Mouse (Mus musculus) kidney, embryonic 15.5 days (tissue): ENCODE results near the gene Kcnma1. TPM values are rescaled to one million over a fixed set of nuclear protein-coding genes. Genes with fewer than 3 reads are reported as not detected.

Source experiments
- ATAC-seq: fragments of 200-750 bp; cut with Nextera tagmentation; replicated peaks from 2 replicates; pipeline ENCODE4 v1.8.0; 2017; ENCODE audit warnings: moderate TSS enrichment; ENCODE audit not compliant: low FRiP score
- H3K27ac ChIP-seq: fragments of 300-500 bp; sonication (generic); 2 replicates; pipeline ENCODE4 v1.5.1; 2015; ENCODE audit warnings: mild to moderate bottlenecking, inconsistent platforms
- H3K27me3 ChIP-seq: fragments of 300-500 bp; sonication (generic); 2 replicates; pipeline ENCODE4 v1.6.1; 2015; ENCODE audit warnings: inconsistent platforms
- H3K36me3 ChIP-seq: fragments of 300-500 bp; sonication (generic); 2 replicates; pipeline ENCODE4 v1.6.1; 2015; ENCODE audit warnings: inconsistent platforms
- H3K4me1 ChIP-seq: fragments of 300-500 bp; sonication (generic); 2 replicates; pipeline ENCODE4 v1.6.1; 2015; ENCODE audit warnings: inconsistent platforms
- H3K4me2 ChIP-seq: fragments of 300-500 bp; sonication (generic); 2 replicates; pipeline ENCODE4 v1.6.1; 2015; ENCODE audit warnings: moderate library complexity, mild to moderate bottlenecking, inconsistent platforms
- H3K4me3 ChIP-seq: fragments of 300-500 bp; sonication (generic); replicated peaks from 2 replicates; pipeline ENCODE4 v1.5.1; 2015; ENCODE audit warnings: mild to moderate bottlenecking, inconsistent platforms
- H3K9ac ChIP-seq: fragments of 300-500 bp; sonication (generic); 2 replicates; pipeline ENCODE4 v1.6.1; 2015; ENCODE audit warnings: mild to moderate bottlenecking, inconsistent platforms
- H3K9me3 ChIP-seq: fragments of 300-500 bp; sonication (generic); replicated peaks from 2 replicates; pipeline ENCODE4 v1.6.1; 2016; ENCODE audit warnings: inconsistent platforms
- whole genome bisulfite sequencing: fragments of 180-500 bp; shearing (Covaris S2); methylation state at CpG from one replicate; pipeline ENCODE4 v1.1.7; 2015; ENCODE audit warnings: mixed read lengths; 5-methylcytosine and 5-hydroxymethylcytosine counted together
- polyA plus RNA-seq: library from polyadenylated mRNA; unstranded; fragments of >200 nt; fragmentation: Nextera tagmentation; extraction: Ambion mirVana; gene quantifications from 2 replicates; pipeline ENCODE4 v1.2.1, GENCODE M21; 2015

Kcnma1 gene
- polyA plus RNA-seq, 1 experiment from 2014 or later, result 2.5 TPM

DNA sequence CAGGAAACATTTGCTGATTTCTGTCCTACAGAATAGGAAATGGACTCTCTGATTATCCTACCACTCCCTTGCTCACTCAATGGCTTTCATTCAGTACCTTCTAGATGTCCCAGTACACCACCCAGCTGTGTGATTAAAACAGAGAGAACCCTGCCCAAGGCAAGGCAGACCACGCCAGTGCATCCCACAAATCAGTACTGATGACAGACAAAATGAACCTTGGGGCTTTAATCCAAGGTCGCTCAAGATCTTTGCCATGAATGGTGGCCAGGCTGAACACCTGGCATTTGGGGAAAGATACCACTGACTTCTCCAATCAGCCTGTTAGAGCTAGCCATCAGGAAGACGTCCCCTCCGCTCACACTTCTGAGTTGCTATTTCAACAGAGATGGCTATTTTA, 440.2 kb downstream of the Kcnma1 start:
- H3K9ac ChIP-seq, result no peak overlapping the region
- H3K27ac ChIP-seq, result no peak overlapping the region
- H3K9me3 ChIP-seq, result no peaks in the 10 kb centered on the region
- no peaks in the 10 kb centered on the region for H3K36me3 ChIP-seq
- no peak overlapping the region for H3K4me3 ChIP-seq
- 78% methylated on average over 4 of the region's 4 CpGs for WGBS
- no peak for ATAC-seq
- H3K4me1 ChIP-seq, result no peaks in the 10 kb centered on the region
- H3K27me3 ChIP-seq, result peaks cover 13% of the 10 kb centered on the region
- H3K4me2 ChIP-seq, result no peak overlapping the region

DNA sequence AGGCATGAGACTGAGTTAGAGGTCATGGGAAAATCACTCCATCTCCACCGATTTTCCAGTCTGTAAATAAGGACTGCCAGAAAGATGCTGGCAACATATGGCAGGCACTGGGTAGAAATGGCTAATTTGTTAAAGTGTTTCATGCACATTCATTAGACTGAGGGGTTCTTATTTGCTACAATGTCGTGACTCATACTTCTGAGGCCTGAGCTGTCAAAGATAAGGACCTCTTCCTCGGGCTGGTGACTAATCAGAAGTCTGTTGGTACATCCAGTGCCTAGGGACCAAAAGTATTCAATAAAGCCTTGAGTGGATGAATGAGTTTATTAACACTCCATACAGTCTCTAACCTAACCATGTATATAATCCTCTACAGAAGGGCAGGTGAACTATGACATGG, 440.9 kb downstream of the Kcnma1 start:
- H3K27me3 ChIP-seq, result peaks cover 11% of the 10 kb centered on the region
- H3K36me3 ChIP-seq, result no peaks in the 10 kb centered on the region
- H3K4me1 ChIP-seq, result no peaks in the 10 kb centered on the region
- WGBS, result 64% methylated on average over 3 of the region's 3 CpGs
- H3K4me2 ChIP-seq, result no peak overlapping the region
- no peaks in the 10 kb centered on the region for H3K9me3 ChIP-seq
- H3K27ac ChIP-seq, result no peak overlapping the region
- no peak overlapping the region for H3K4me3 ChIP-seq
- no peak for ATAC-seq
- H3K9ac ChIP-seq, result no peak overlapping the region

DNA sequence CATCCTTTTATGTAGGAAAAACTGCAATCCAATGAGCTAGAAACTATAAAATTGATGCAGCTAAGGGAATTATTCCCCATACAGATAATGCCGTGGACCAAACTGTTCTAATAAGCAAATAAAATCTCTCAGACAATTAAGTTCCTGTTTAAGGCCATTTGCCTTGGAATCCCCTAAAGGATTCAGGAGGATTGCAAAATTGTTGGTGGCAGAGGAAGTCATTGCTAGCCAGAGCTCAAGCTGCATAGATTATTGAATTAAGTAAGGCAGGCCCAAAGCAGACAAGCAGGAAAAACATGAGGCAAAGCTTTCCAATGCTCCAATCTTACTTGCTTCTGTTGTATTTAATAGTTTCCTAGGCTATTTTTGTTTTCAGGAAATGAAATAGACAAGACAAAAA, 441.5 kb downstream of the Kcnma1 start:
- Histone ChIP-seq H3K36me3 (no peaks in the 10 kb centered on the region), H3K9me3 (no peaks in the 10 kb centered on the region), H3K4me3 (no peak overlapping the region), H3K27me3 (peaks cover 10% of the 10 kb centered on the region), H3K4me1 (no peaks in the 10 kb centered on the region), H3K4me2 (no peak overlapping the region), H3K27ac (no peak overlapping the region), H3K9ac (no peak overlapping the region)
- ATAC-seq, result no peak
- 65% methylated on average over 1 of the region's 1 CpGs for WGBS

DNA sequence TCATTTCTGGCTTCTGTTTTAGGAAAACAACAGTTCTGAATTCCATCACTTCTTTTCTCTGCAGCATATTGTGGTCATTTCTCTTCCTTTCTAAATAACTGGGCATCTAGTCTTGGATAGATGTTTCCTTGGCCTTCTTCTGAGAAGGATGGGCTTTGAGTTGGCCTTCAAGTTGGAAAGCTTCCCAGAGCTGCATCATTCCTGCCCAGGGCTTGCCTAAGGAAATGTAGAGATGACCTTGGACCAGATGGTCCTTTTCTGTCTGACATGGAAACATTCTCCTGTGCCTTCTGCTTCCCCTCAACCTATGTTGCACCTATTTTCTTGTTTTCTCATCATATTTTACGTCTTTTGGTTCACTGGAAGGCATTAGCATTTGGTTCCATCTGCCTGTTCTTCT, 444.0 kb downstream of the Kcnma1 start:
- WGBS, result 56% methylated on average over 1 of the region's 1 CpGs
- Histone ChIP-seq H3K4me3 (no peak overlapping the region), H3K9me3 (no peaks in the 10 kb centered on the region), H3K27ac (no peak overlapping the region), H3K4me2 (no peak overlapping the region), H3K9ac (no peak overlapping the region), H3K36me3 (no peaks in the 10 kb centered on the region), H3K27me3 (no peaks in the 10 kb centered on the region), H3K4me1 (peaks cover 3% of the 10 kb centered on the region; the same call in 1 of the 2 replicates)
- no peak for ATAC-seq

DNA sequence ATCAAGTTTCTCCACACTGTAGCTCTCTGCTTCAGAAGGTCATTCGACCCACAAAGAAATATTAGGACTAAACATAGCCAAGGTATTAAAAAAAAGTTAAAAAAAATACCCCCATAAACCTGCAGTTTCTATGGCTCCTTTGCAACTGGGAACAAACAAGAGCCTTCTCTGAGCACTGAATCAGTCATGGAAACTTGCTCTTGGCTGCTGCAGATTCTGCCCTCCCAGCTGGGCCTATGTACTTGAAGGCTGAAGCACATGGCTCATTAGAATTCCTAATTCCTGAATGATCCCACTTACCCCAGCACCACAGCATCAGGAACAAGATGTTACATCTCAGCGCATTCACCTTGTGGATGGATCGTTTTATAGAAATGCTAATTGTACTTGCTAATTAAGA, 448.4 kb downstream of the Kcnma1 start:
- no peaks in the 10 kb centered on the region for H3K36me3 ChIP-seq

DNA sequence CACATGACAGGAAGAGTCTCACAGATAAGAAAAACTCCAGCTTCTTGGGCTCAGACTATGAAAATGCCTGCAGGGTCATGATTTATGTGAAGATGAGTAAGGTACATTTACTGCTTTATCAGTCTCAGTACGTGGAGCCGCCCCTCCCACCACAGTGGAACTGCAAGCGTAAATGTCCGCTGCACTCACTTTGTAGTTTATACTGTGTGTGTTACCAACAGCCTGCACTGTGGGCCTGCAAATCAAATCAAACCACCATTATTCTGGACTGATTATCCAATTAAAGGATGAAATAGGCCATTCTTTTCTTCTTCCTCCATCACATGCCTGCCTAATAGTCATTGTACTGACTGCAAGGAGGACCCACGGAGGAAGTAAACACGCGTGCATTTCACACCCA, 449.8 kb downstream of the Kcnma1 start:
- no peak for ATAC-seq
- H3K4me3 ChIP-seq, result no peak overlapping the region
- H3K4me1 ChIP-seq, result peaks cover 17% of the 10 kb centered on the region
- H3K9me3 ChIP-seq, result no peaks in the 10 kb centered on the region
- H3K9ac ChIP-seq, result no peak overlapping the region
- no peak overlapping the region for H3K27ac ChIP-seq
- H3K4me2 ChIP-seq, result no peak overlapping the region
- 42% methylated on average over 7 of the region's 7 CpGs for WGBS
- no peaks in the 10 kb centered on the region for H3K27me3 ChIP-seq
- H3K36me3 ChIP-seq, result no peaks in the 10 kb centered on the region

More for the DNA sequence above, 448.4 kb downstream of the Kcnma1 start:
- Histone ChIP-seq H3K4me2 (no peak overlapping the region), H3K4me3 (no peak overlapping the region), H3K27me3 (no peaks in the 10 kb centered on the region), H3K27ac (no peak overlapping the region), H3K4me1 (peaks cover 17% of the 10 kb centered on the region), H3K9me3 (no peaks in the 10 kb centered on the region), H3K9ac (no peak overlapping the region)
- 60% methylated on average over 3 of the region's 3 CpGs for WGBS
- no peak for ATAC-seq

DNA sequence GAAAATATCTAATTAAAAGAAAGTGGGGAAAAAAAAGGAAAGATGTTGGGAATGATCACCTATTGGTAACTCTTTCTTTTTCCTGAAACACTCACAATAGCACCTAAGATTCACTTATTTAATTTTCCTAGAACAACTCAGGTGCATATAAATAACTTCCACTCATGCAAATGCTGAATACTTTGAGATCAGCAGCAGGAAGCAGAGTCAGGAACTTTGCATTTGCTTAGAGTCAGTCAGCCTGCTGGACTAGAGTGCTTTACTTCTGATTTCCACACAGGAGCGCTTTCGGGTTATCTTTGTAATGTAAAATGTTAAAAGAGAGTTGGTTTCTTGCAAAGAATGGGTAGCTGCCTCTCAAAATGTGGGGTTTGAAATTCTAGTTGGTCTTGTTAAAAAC, 451.1 kb downstream of the Kcnma1 start:
- H3K36me3 ChIP-seq, result no peaks in the 10 kb centered on the region
- no peak overlapping the region for H3K4me3 ChIP-seq
- peaks cover 17% of the 10 kb centered on the region for H3K4me1 ChIP-seq
- H3K27ac ChIP-seq, result no peak overlapping the region
- H3K9me3 ChIP-seq, result no peaks in the 10 kb centered on the region
- ATAC-seq, result no peak
- no peak overlapping the region for H3K4me2 ChIP-seq
- no peak overlapping the region for H3K9ac ChIP-seq
- no peaks in the 10 kb centered on the region for H3K27me3 ChIP-seq
- 86% methylated on average over 2 of the region's 2 CpGs for WGBS

DNA sequence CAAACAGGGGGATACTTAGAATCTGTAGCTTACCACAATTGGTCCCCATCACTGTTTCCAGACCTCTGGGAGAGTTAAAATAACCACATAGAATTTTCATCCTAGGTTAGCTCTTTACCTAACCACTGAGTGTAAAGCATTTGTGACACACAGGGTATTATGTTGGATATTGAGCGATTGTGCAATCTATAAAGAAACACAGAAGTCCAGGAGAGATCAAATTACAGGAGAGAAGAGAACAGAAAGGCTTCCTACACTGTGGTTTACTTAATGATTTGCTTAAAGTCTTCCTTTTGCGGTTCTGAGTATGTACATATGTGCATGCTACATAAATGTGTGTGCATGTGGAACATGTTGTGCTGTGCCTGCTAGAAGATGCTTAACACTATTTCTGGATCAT, 458.6 kb downstream of the Kcnma1 start:
- no peak overlapping the region for H3K27ac ChIP-seq
- WGBS, result 67% methylated on average over 2 of the region's 2 CpGs
- peaks cover 12% of the 10 kb centered on the region for H3K4me1 ChIP-seq
- no peak overlapping the region for H3K4me2 ChIP-seq
- no peaks in the 10 kb centered on the region for H3K9me3 ChIP-seq
- no peak overlapping the region for H3K4me3 ChIP-seq
- no peak for ATAC-seq
- H3K27me3 ChIP-seq, result no peaks in the 10 kb centered on the region
- H3K9ac ChIP-seq, result no peak overlapping the region
- H3K36me3 ChIP-seq, result no peaks in the 10 kb centered on the region

DNA sequence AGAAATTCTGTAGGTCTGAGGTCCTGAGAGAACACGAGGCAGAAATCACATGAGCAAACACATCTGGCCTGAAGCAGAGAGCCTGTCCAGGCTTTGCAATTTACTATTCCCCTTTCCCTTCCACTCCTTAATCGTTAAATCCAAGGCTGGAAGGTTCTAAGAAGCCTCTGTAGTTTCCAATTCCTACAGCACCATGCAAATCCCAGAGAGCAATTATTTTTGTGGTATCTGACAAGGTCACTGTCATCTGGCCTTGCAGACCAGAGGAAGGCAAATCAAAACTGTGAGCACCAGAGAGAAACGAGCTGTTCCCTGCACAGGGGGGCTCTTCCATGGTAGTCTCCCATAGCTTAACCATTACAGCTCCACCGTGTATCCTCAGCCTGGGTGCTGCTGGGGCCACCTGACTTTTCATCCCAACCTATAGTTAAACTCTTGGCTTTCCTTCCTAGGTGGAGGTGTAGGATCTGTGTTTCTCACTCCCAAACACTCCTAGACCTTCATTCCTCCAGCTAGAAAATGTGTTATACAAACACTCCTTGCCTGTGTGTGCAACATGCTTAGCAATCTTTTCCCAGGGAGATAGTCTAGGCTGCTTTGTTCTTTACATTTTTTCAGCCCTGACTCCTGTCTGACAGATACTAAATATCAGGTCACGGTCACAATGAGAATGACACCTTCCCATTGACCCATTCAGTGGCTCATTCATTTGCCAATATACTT, 461.9 kb downstream of the Kcnma1 start:
- Histone ChIP-seq H3K9ac (no peak overlapping the region), H3K9me3 (no peaks in the 10 kb centered on the region), H3K4me3 (no peak overlapping the region), H3K4me2 (no peak overlapping the region), H3K36me3 (no peaks in the 10 kb centered on the region), H3K27me3 (no peaks in the 10 kb centered on the region), H3K27ac (peak overlapping the region; percentile 66), H3K4me1 (peaks cover 12% of the 10 kb centered on the region)
- peak; percentile 64 for ATAC-seq
- WGBS, result 23% methylated on average over 5 of the region's 5 CpGs

DNA sequence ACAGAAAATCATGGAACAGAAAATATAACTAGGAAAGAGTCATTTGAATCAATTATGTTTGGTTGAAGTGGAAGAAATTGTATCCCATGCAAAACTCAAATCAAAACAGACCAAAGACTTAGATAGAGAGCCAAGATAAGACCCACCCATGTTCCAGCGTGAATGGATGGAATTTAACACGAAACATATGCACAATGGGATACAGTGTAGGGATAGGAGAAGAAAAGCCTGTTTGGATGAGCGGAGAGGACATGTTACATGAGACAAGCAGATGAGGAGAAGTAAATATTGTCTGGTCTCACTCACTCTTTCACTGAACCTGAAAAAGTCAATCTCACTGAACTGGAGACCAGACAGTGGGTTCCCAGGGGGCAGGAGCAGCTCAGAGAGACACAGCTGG, 463.8 kb downstream of the Kcnma1 start:
- peaks cover 12% of the 10 kb centered on the region for H3K4me1 ChIP-seq
- no peaks in the 10 kb centered on the region for H3K27me3 ChIP-seq
- no peak overlapping the region for H3K27ac ChIP-seq
- 77% methylated on average over 3 of the region's 3 CpGs for WGBS
- H3K4me3 ChIP-seq, result no peak overlapping the region
- H3K36me3 ChIP-seq, result no peaks in the 10 kb centered on the region
- no peaks in the 10 kb centered on the region for H3K9me3 ChIP-seq
- ATAC-seq, result no peak
- H3K9ac ChIP-seq, result no peak overlapping the region
- no peak overlapping the region for H3K4me2 ChIP-seq

DNA sequence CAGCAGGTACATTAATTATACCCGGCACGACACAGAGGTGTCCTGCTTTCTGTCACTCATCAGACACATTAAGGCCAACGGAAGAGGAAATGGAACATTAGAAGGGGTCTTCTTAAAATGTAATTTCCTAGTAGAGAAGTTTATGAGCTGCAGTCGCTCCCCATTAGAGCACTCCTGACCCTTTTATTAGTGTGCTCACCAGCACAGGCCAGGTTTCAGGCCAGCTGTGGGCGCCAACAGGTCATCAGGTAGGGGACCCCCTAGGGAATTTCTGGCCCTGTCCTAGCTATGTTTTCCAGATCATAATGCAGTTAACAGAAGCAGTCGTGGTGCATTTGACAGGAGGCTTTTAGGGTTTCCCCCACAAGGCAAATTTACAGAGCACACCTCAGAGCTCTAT, 472.2 kb downstream of the Kcnma1 start:
- WGBS, result 67% methylated on average over 6 of the region's 6 CpGs
- Histone ChIP-seq H3K4me1 (no peaks in the 10 kb centered on the region), H3K4me3 (no peak overlapping the region), H3K9ac (no peak overlapping the region), H3K27ac (no peak overlapping the region), H3K27me3 (no peaks in the 10 kb centered on the region), H3K4me2 (no peak overlapping the region), H3K36me3 (no peaks in the 10 kb centered on the region), H3K9me3 (no peaks in the 10 kb centered on the region)
- ATAC-seq, result no peak

DNA sequence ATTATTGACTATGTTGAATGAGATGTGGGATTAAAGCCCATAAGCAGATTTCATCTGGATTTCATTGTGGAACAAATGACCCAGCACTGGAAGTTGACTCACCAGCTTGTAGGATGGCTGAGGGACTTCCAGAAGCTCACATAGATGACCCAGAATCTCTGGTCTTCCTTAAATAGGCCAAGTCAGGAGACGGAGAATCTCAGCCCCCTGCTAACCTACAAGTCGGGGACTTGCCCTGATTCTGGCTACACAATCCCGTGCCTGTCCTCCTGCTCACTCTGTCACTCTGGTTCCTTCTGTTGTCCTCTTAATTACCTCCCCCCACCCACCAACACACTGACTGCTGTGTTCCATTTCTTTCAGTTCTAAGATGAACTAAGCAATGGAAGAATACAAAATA, 474.7 kb downstream of the Kcnma1 start:
- ATAC-seq, result no peak
- Histone ChIP-seq H3K36me3 (no peaks in the 10 kb centered on the region), H3K4me1 (no peaks in the 10 kb centered on the region), H3K9ac (no peak overlapping the region), H3K4me3 (no peak overlapping the region), H3K9me3 (peaks cover 2% of the 10 kb centered on the region; the same call in 1 of the 2 replicates), H3K4me2 (no peak overlapping the region), H3K27me3 (no peaks in the 10 kb centered on the region), H3K27ac (no peak overlapping the region)
- 90% methylated on average over 3 of the region's 3 CpGs for WGBS

DNA sequence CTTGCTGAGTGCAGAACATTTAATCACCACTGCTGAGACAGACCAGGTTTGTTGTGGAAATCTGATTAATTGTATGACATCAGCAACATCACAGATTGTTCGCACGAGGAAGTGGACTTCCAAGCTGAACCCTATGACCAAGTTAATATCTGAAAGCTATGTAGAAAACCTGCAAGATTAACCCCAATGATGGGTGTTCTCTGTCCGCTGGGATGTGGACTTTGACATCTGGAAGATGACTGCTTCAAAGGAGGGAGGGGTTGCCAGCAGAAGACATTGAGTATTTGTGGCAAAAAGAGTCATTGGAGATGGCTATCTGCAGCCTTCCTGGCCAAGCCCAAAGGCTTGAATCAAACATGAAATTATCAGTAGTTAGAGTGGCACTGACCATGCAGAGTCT, 480.9 kb downstream of the Kcnma1 start:
- peaks cover 6% of the 10 kb centered on the region; the same call in 1 of the 2 replicates for H3K4me1 ChIP-seq
- H3K27me3 ChIP-seq, result no peaks in the 10 kb centered on the region
- no peak overlapping the region for H3K9ac ChIP-seq
- ATAC-seq, result no peak
- H3K9me3 ChIP-seq, result peaks cover 7% of the 10 kb centered on the region
- no peak overlapping the region for H3K27ac ChIP-seq
- 80% methylated on average over 3 of the region's 3 CpGs for WGBS
- no peak overlapping the region for H3K4me3 ChIP-seq
- H3K4me2 ChIP-seq, result no peak overlapping the region
- H3K36me3 ChIP-seq, result no peaks in the 10 kb centered on the region
